Mouse (Mus musculus): Measurements from ENCODE around the gene Rab40c. TPM values are rescaled to one million over a fixed set of nuclear protein-coding genes. Genes with fewer than 3 reads are reported as not detected.

Rab40c gene
- total and polyA plus RNA-seq, 3 experiments: 9.3 to 12.4 (median 10.8) TPM

- Histone ChIP-seq H3K4me1 (ENCODE audit: insufficient read depth, low read depth, low read length) (peaks cover 42% of the 10 kb centered on the region), H3K27me3 (ENCODE audit: insufficient read depth, low read length) (peaks cover 9% of the 10 kb centered on the region; the same call in 1 of the 2 replicates), H3K4me3 (ENCODE audit: low read depth, low read length) (peak overlapping the region; percentile 76; the same call in 1 of the 2 replicates), H3K9me3 (replicated peaks) (no peaks in the 10 kb centered on the region), H3K36me3 (replicated peaks) (peaks cover 62% of the 10 kb centered on the region)
- DNase-seq (ENCODE audit: low spot score) (no peak), ATAC-seq (ENCODE audit: extremely low read depth, insufficient number of reproducible peaks, low FRiP score, poor library complexity, severe bottlenecking) (no peak)
- TF ChIP-seq GATA1 (IDR thresholded peaks at IDR 0.05; ENCODE audit: borderline replicate concordance, low read length) (no peak), POLR2AphosphoS5 (IDR thresholded peaks at IDR 0.05; ENCODE audit: insufficient replicate concordance, low read depth, low read length) (no peak), CTCF (IDR thresholded peaks at IDR 0.05; ENCODE audit: low read depth, low read length) (no peak), GATA2 (IDR thresholded peaks at IDR 0.05; ENCODE audit: borderline replicate concordance, low read depth, low read length) (no peak), TAL1 (conservative IDR thresholded peaks at IDR 0.05; ENCODE audit: low read depth, low read length) (no peak)
These were observed 59.3 kb downstream of the Rab40c start for GRCm38 (mm10) chr17:25860229-25860628.

GRCm38 (mm10) chr17:25844396-25844901 is 75.1 kb downstream of the Rab40c start, which contains the start of gene Rhot2:
Gene Rhot2, minus strand, starts transcription at chr17:25844851.
- H3K27me3 ChIP-seq (ENCODE audit: insufficient read depth, low read length): peaks cover 28% of the 10 kb centered on the region
- H3K4me1 ChIP-seq (ENCODE audit: insufficient read depth, low read depth, low read length): peaks cover 60% of the 10 kb centered on the region
- ATAC-seq (ENCODE audit: extremely low read depth, insufficient number of reproducible peaks, low FRiP score, poor library complexity, severe bottlenecking): peak; percentile 91
- H3K36me3 ChIP-seq (replicated peaks): peaks cover 87% of the 10 kb centered on the region
- peak within 1 kb of the TSS; percentile 87 for H3K4me3 ChIP-seq (ENCODE audit: low read depth, low read length)
- DNase-seq (ENCODE audit: low spot score): peak; percentile 93
- H3K9me3 ChIP-seq (replicated peaks): no peaks in the 10 kb centered on the region
- TF ChIP-seq POLR2AphosphoS5 (IDR thresholded peaks at IDR 0.05; ENCODE audit: insufficient replicate concordance, low read depth, low read length) (peak; percentile 10; the same call in 1 of the 2 replicates), GATA2 (IDR thresholded peaks at IDR 0.05; ENCODE audit: borderline replicate concordance, low read depth, low read length) (no peak), CTCF (IDR thresholded peaks at IDR 0.05; ENCODE audit: low read depth, low read length) (no peak)

GRCm38 (mm10) chr17:25843636-25844395 is 75.7 kb downstream of the Rab40c start:
- no peaks in the 10 kb centered on the region for H3K9me3 ChIP-seq (replicated peaks)
- peaks cover 67% of the 10 kb centered on the region for H3K4me1 ChIP-seq (ENCODE audit: insufficient read depth, low read depth, low read length)
- TF ChIP-seq GATA2 (IDR thresholded peaks at IDR 0.05; ENCODE audit: borderline replicate concordance, low read depth, low read length) (no peak), GATA1 (IDR thresholded peaks at IDR 0.05; ENCODE audit: borderline replicate concordance, low read length) (no peak), CTCF (IDR thresholded peaks at IDR 0.05; ENCODE audit: low read depth, low read length) (no peak), POLR2AphosphoS5 (IDR thresholded peaks at IDR 0.05; ENCODE audit: insufficient replicate concordance, low read depth, low read length) (no peak), TAL1 (conservative IDR thresholded peaks at IDR 0.05; ENCODE audit: low read depth, low read length) (no peak)
- no peak for ATAC-seq (ENCODE audit: extremely low read depth, insufficient number of reproducible peaks, low FRiP score, poor library complexity, severe bottlenecking)
- peak overlapping the region; percentile 87 for H3K4me3 ChIP-seq (ENCODE audit: low read depth, low read length)
- peaks cover 87% of the 10 kb centered on the region for H3K36me3 ChIP-seq (replicated peaks)
- no peak for DNase-seq (ENCODE audit: low spot score)
- H3K27me3 ChIP-seq (ENCODE audit: insufficient read depth, low read length): peaks cover 21% of the 10 kb centered on the region

- Histone ChIP-seq H3K4me3 (ENCODE audit: low read depth, low read length) (peak overlapping the region; percentile 87), H3K4me1 (ENCODE audit: insufficient read depth, low read depth, low read length) (peaks cover 72% of the 10 kb centered on the region), H3K36me3 (replicated peaks) (peaks cover 86% of the 10 kb centered on the region), H3K9me3 (replicated peaks) (no peaks in the 10 kb centered on the region), H3K27me3 (ENCODE audit: insufficient read depth, low read length) (peaks cover 15% of the 10 kb centered on the region)
- no peak for DNase-seq (ENCODE audit: low spot score)
- TF ChIP-seq CTCF (IDR thresholded peaks at IDR 0.05; ENCODE audit: low read depth, low read length): no peak
- no peak for TF ChIP-seq GATA2 (IDR thresholded peaks at IDR 0.05; ENCODE audit: borderline replicate concordance, low read depth, low read length)
- TF ChIP-seq TAL1 (conservative IDR thresholded peaks at IDR 0.05; ENCODE audit: low read depth, low read length): no peak
- no peak for TF ChIP-seq POLR2AphosphoS5 (IDR thresholded peaks at IDR 0.05; ENCODE audit: insufficient replicate concordance, low read depth, low read length)
- no peak for TF ChIP-seq GATA1 (IDR thresholded peaks at IDR 0.05; ENCODE audit: borderline replicate concordance, low read length)
- no peak for ATAC-seq (ENCODE audit: extremely low read depth, insufficient number of reproducible peaks, low FRiP score, poor library complexity, severe bottlenecking)
These were observed 76.4 kb downstream of the Rab40c start for GRCm38 (mm10) chr17:25843122-25843521.

- Histone ChIP-seq H3K4me3 (ENCODE audit: low read depth, low read length) (no peak overlapping the region; the same call in 1 of the 2 replicates), H3K4me1 (ENCODE audit: insufficient read depth, low read depth, low read length) (peaks cover 78% of the 10 kb centered on the region), H3K27me3 (ENCODE audit: insufficient read depth, low read length) (peaks cover 10% of the 10 kb centered on the region; the same call in 1 of the 2 replicates), H3K36me3 (replicated peaks) (peaks cover 86% of the 10 kb centered on the region), H3K9me3 (replicated peaks) (no peaks in the 10 kb centered on the region)
- ATAC-seq (ENCODE audit: extremely low read depth, insufficient number of reproducible peaks, low FRiP score, poor library complexity, severe bottlenecking) (no peak), DNase-seq (ENCODE audit: low spot score) (no peak)
- TF ChIP-seq CTCF (IDR thresholded peaks at IDR 0.05; ENCODE audit: low read depth, low read length) (no peak), GATA1 (IDR thresholded peaks at IDR 0.05; ENCODE audit: borderline replicate concordance, low read length) (no peak), GATA2 (IDR thresholded peaks at IDR 0.05; ENCODE audit: borderline replicate concordance, low read depth, low read length) (no peak), POLR2AphosphoS5 (IDR thresholded peaks at IDR 0.05; ENCODE audit: insufficient replicate concordance, low read depth, low read length) (no peak), TAL1 (conservative IDR thresholded peaks at IDR 0.05; ENCODE audit: low read depth, low read length) (no peak)
These were observed 77.0 kb downstream of the Rab40c start for GRCm38 (mm10) chr17:25842509-25842908.

Measured in G1E (cell line).